Mouse (Mus musculus): ENCODE measurements around the gene Utrn. TPM values are rescaled to one million over a fixed set of nuclear protein-coding genes. Genes with fewer than 3 reads are reported as not detected.

Utrn gene
- 8.9 and 12.3 TPM in 2 replicates for polyA plus RNA-seq (2012; rRNA removed; ENCODE audit: low replicate concordance)

DNA sequence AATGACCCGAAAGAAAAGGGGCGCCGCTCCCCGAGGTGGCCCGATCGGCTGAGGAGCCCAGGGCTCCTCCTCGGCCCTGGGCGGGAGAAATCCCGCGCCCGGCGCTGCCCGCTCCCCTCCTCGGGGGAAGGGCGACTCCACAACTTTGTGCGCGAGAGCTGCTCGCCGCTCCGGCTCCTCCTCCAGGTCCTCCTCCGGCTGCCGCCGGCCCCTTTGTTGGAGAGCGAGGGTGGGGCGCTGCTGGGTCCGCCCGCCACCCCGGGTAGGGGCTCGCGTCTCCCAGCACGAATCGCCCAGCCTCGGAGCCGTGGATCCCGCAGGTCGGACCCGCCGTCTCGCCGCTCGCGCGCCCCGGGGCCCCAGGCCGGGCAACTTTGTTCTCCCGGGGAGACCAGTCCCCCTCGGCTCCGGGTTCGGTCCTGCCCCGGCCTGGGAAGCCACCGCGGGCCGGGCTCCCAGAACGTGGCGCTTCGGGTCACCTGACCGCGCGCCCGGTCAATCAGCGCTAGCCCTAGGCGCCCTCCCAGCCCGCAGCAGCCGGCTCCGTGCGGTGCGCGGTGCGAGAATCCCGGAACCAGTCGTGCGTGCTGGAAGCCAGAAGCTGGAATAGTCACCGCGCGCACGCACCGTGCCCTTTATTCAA, at the start of gene Utrn:
Utrn (minus strand) TSS at position 337 of the 643 bp plus-strand sequence.

Other genes starting within 250 kb of the Utrn start
- gene Stx11, start 94.9 kb upstream of the Utrn start, polyA plus RNA-seq (2012; rRNA removed; ENCODE audit: low replicate concordance), result 0.49 and 0.69 TPM in 2 replicates
- 47.9 and 51.1 TPM in 2 replicates for gene Sf3b5, start 136.0 kb upstream of the Utrn start, polyA plus RNA-seq (2012; rRNA removed; ENCODE audit: low replicate concordance)
- 1.4 and 5.2 TPM in 2 replicates for gene Plagl1, start 191.1 kb upstream of the Utrn start, polyA plus RNA-seq (2012; rRNA removed; ENCODE audit: low replicate concordance)

All from duodenum, adult 2 months (tissue).